Mouse (Mus musculus): ENCODE data around the gene Lalba.

DNA sequence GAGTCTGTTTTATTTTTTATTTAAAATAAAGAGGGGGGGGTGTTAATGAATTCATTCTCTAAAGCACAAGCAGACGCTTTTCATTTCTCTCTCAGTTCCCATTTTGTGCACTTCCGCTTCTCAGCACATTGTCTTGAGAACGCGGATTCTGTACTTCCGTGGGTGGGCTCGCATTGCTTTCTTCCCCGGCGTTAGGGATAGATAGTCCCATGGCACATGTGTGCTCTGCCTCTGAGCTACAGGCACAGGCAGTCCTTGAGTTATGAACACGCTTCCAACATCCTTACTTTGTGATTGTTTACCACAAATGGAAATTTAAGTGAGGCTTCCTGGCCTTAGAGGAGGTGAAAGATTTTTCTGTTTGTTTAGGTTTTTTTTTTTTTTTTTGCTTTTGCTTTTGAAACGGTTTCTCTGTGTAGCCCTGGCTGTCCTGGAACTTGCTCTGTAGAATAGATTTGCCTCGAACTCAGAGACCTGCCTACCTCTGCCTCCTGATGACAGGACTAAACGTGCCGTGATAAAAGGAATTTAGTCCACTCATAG lies 28.9 kb upstream of the Lalba start:
- TF ChIP-seq CTCF (IDR thresholded peaks at IDR 0.05; ENCODE audit: extremely low read depth, insufficient read depth, low read length) (no peak), POLR2A (IDR thresholded peaks at IDR 0.05; ENCODE audit: extremely low read depth, insufficient read depth, low read length) (no peak)

Data from cortical plate, adult 2 months (tissue).